Mouse (Mus musculus): ENCODE measurements around the gene Cdc42ep1. TPM values are rescaled to one million over a fixed set of nuclear protein-coding genes. Genes with fewer than 3 reads are reported as not detected.

Cdc42ep1 gene
- under 1 TPM in 1 of 2 experiments, not detected in 1; 0.20 TPM for total RNA-seq (2023)

DNA sequence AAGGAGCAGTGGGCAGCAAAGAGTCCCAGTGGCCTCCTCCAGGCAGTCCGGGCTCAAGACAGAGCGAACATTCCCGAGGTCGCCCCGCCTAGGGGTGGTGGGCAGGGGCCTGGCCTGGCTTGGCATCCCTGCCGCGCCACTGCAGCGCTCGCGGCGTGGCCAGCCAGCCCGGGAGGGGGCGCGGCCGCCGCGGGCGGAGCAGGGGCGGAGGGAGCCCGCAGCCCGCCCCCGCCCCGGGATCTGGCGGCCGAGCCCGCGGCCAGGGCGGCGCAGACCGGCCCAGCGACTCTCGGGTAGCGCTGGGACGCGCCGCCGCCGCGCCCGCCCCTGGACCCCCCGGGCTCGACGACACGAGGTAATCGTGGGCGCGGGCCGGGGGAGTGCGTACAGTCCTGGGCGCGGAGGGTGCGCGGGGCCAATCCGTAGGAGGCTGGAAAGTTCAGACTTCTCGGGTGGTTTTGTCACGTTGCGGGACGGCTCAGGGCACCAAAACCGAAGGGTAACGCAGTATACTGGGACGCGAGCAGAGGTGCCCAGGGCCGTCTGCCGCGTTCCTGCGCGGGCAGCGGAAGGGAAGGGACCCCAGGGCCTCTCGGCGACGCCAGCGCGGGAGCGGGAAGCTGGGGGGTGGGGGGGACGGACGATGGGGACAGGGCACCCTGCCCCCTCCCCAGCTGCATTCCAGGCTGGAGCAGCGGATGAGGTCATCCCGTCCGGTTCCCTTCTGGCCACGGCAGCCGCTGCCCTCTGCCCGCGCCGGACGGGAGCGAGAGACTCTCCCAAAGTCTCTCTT lies at the start of gene Cdc42ep1:
TSS of gene Cdc42ep1 (plus strand) at position 254 of the 793 bp plus-strand sequence.

DNA sequence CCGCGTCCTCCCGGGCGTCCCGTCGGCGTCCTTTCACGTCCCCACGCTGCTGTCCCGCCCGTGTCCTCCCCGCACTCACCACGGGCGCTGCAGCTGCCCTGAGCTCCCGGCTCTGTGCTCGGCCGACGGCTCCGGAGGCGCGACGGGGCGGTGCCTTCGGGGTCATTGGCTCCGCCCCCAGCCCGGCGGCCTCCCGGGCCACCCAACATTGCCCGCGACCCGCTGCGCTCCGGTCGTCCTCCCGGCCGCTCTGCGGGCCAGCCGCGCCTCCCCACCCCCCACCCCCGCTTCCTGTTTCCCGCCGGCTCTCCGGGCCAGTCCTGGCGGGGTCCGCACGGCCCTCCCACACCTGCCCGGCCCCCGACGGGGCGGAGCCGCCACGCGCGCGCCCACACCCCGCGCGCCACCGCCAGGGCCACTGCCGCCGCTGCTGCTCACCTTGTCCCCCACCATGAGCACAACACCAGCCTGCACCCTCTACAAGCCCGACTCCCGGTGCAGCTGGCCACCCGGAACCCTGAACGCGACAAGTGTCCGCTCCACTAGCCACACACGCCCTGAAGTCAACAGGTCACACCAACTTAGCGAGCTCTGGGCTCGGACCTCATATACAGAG lies 39.5 kb upstream of the Cdc42ep1 start, which contains the start of gene Card10:
TSS of gene Card10 (minus strand) at position 267 of the 616 bp plus-strand sequence.

GRCm38 (mm10) chr15:78855303-78855965 lies 13.0 kb downstream of the Cdc42ep1 start, which contains the start of gene Lgals2:
Gene Lgals2, minus strand, starts transcription at chr15:78855529.

GRCm38 (mm10) chr15:78876991-78877809 lies 34.8 kb downstream of the Cdc42ep1 start, which contains the start of gene Gga1:
Gene Gga1, plus strand, starts transcription at chr15:78877190.

GRCm38 (mm10) chr15:78899409-78899739 lies 57.0 kb downstream of the Cdc42ep1 start, which contains the start of gene Gm49510:
Gene Gm49510, plus strand, starts transcription at chr15:78899667.

GRCm38 (mm10) chr15:78899740-78900584 lies 57.5 kb downstream of the Cdc42ep1 start, which contains the start of gene Sh3bp1:
Gene Sh3bp1, plus strand, starts transcription at chr15:78899768.

Other genes with a start within 250 kb of the Cdc42ep1 start
- 100 to 1,000 TPM; 171 to 199 TPM for gene Cyth4, start 245.6 kb upstream of the Cdc42ep1 start, total RNA-seq (2023)
- under 1 TPM; 0.09 to 0.40 TPM for gene Elfn2, start 123.9 kb upstream of the Cdc42ep1 start, total RNA-seq (2023)
- 10 to 100 TPM; 13.8 to 19.1 TPM for gene Mfng, start 69.1 kb upstream of the Cdc42ep1 start, total RNA-seq (2023)
- gene Card10, start 39.6 kb upstream of the Cdc42ep1 start, total RNA-seq (2023): 10 to 100 TPM; 32.0 to 40.8 TPM
- not detected for gene Lgals2, start 12.9 kb downstream of the Cdc42ep1 start, total RNA-seq (2023)
- gene Gga1, start 34.6 kb downstream of the Cdc42ep1 start, total RNA-seq (2023): 10 to 100 TPM; 72.9 to 82.0 TPM
- gene Gm49510, start 57.0 kb downstream of the Cdc42ep1 start, total RNA-seq (2023): not detected
- gene Sh3bp1, start 57.1 kb downstream of the Cdc42ep1 start, total RNA-seq (2023): 10 to 100 TPM; 78.9 to 85.5 TPM
- gene Pdxp, start 71.3 kb downstream of the Cdc42ep1 start, total RNA-seq (2023): 1 to 10 TPM; 1.8 TPM
- 100 to 1,000 TPM; 190 to 293 TPM for gene Lgals1, start 84.1 kb downstream of the Cdc42ep1 start, total RNA-seq (2023)
- 10 to 100 TPM; 16.7 to 22.5 TPM for gene Nol12, start 92.3 kb downstream of the Cdc42ep1 start, total RNA-seq (2023)
- 100 to 1,000 TPM; 163 to 195 TPM for gene Triobp, start 105.1 kb downstream of the Cdc42ep1 start, total RNA-seq (2023)
- 10 to 100 TPM; 20.2 to 25.9 TPM for gene H1f0, start 185.8 kb downstream of the Cdc42ep1 start, total RNA-seq (2023)
- gene Galr3, start 199.3 kb downstream of the Cdc42ep1 start, total RNA-seq (2023): not detected
- 10 to 100 TPM; 17.2 to 18.7 TPM for gene Ankrd54, start 220.3 kb downstream of the Cdc42ep1 start, total RNA-seq (2023)
- 10 to 100 TPM; 60.8 to 68.5 TPM for gene Eif3l, start 232.6 kb downstream of the Cdc42ep1 start, total RNA-seq (2023)

Measured in neutrophil, adult 59 days (primary cell).